29 mouse cellular contexts compared by ENCODE assay signal in genomic region chr8:77658356-77658755, GRCm38 (mm10). TPM values are rescaled to one million over a fixed set of nuclear protein-coding genes. Genes with fewer than 3 reads are reported as not detected.
DNase-seq lines count a peak whose midpoint lies in the region; ATAC-seq lines count a peak whose summit lies in the region.
"Had no signal": no experiment of that assay in that cellular context is flagged by ENCODE, and none has a peak within 500 bp of the region (broad histone marks: within the 10 kb centered on the region; RNA-seq: fewer than 3 reads in every experiment).

No protein-coding gene starts in this region.

- DNase-seq in forebrain, embryonic 10.5 days (ENCODE audit: extremely low spot score, low spot score): no peak
- peak; percentile 11 for DNase-seq in NIH3T3 (ENCODE audit: low read depth)
- DNase-seq in embryonic facial prominence, embryonic 11.5 days (ENCODE audit: low spot score): peak; percentile 43
- DNase-seq in left cerebral cortex, postnatal 10 days (ENCODE audit: extremely low spot score in 1 of 2, low spot score in 2 of 2): no peak
- DNase-seq: adrenal gland, postnatal 10 days; adrenal gland, postnatal 36 days; cerebellum, adult 11 months; cerebellum, adult 2 months; cerebellum, adult 9-11 months; cerebellum, postnatal 25 days; forebrain, postnatal 0 days; gastrocnemius, adult 2 months; gastrocnemius, postnatal 36 days; heart, postnatal 10 days; heart, postnatal 36 days; kidney, adult 11 months; kidney, adult 8-10 months had no signal

- H3K4me1 ChIP-seq in forebrain, embryonic 10.5 days: no peaks in the 10 kb centered on the region
- H3K4me1 ChIP-seq in forebrain, embryonic 13.5 days: no peaks in the 10 kb centered on the region
- H3K4me1 ChIP-seq in embryonic facial prominence, embryonic 11.5 days (ENCODE audit: control insufficient read depth, insufficient read depth, low read length): no peaks in the 10 kb centered on the region
- H3K4me1 ChIP-seq: heart, embryonic 12.5 days; heart, embryonic 15.5 days; hindbrain, embryonic 10.5 days; hindbrain, embryonic 13.5 days; intestine, embryonic 15.5 days had no signal

- WGBS in forebrain, embryonic 10.5 days: 72% methylated on average over 3 of the region's 3 CpGs
- WGBS in forebrain, embryonic 13.5 days: 90% methylated on average over 3 of the region's 3 CpGs
- 38% methylated on average over 3 of the region's 3 CpGs for WGBS in embryonic facial prominence, embryonic 11.5 days

- intact Hi-C loops in left cerebral cortex, postnatal 10 days (cut with DNase I): no loop called here

- no peak overlapping the region for H3K4me3 ChIP-seq in forebrain, embryonic 10.5 days
- H3K4me3 ChIP-seq in forebrain, embryonic 13.5 days: no peak overlapping the region
- H3K4me3 ChIP-seq in embryonic facial prominence, embryonic 11.5 days (ENCODE audit: low read depth, low read length): no peak overlapping the region
- H3K4me3 ChIP-seq: embryonic facial prominence, embryonic 13.5 days; erythroblast, embryonic 14.5 days; gastrocnemius, adult 2 months; heart, embryonic 12.5 days; heart, embryonic 15.5 days; hindbrain, embryonic 10.5 days; hindbrain, embryonic 13.5 days; intestine, embryonic 15.5 days had no signal

- H3K4me2 ChIP-seq in forebrain, embryonic 13.5 days: no peak overlapping the region
- no peak overlapping the region for H3K4me2 ChIP-seq in embryonic facial prominence, embryonic 11.5 days (ENCODE audit: low read depth, low read length)
- H3K4me2 ChIP-seq: embryonic facial prominence, embryonic 13.5 days; heart, embryonic 12.5 days; heart, embryonic 15.5 days; hindbrain, embryonic 13.5 days; intestine, embryonic 15.5 days had no signal

- H3K27me3 ChIP-seq in forebrain, embryonic 10.5 days (ENCODE audit: poor library complexity, severe bottlenecking): no peaks in the 10 kb centered on the region
- no peaks in the 10 kb centered on the region for H3K27me3 ChIP-seq in forebrain, embryonic 13.5 days
- no peaks in the 10 kb centered on the region for H3K27me3 ChIP-seq in embryonic facial prominence, embryonic 11.5 days (ENCODE audit: control insufficient read depth, insufficient read depth, low read length)
- H3K27me3 ChIP-seq: embryonic facial prominence, embryonic 13.5 days; heart, embryonic 12.5 days; heart, embryonic 15.5 days; hindbrain, embryonic 13.5 days; intestine, embryonic 15.5 days had no signal

- no peaks in the 10 kb centered on the region for H3K9me3 ChIP-seq in forebrain, embryonic 10.5 days
- no peaks in the 10 kb centered on the region for H3K9me3 ChIP-seq in forebrain, embryonic 13.5 days (replicated peaks)
- no peaks in the 10 kb centered on the region for H3K9me3 ChIP-seq in embryonic facial prominence, embryonic 11.5 days (replicated peaks; ENCODE audit: control insufficient read depth, low read length)
- H3K9me3 ChIP-seq: embryonic facial prominence, embryonic 13.5 days; heart, embryonic 12.5 days; heart, embryonic 15.5 days; hindbrain, embryonic 10.5 days; hindbrain, embryonic 13.5 days; intestine, embryonic 15.5 days had no signal

- ATAC-seq in forebrain, embryonic 13.5 days: no peak
- no peak for ATAC-seq in embryonic facial prominence, embryonic 11.5 days (replicated peaks; ENCODE audit: insufficient number of reproducible peaks, low FRiP score, low TSS enrichment, low read depth)
- ATAC-seq in cerebellum, adult (ENCODE audit: insufficient number of reproducible peaks, low FRiP score, low TSS enrichment): no peak
- ATAC-seq: forebrain, embryonic 14.5 days; forebrain, postnatal 0 days; hindbrain, embryonic 16.5 days; intestine, embryonic 15.5 days; Patski had no signal

- H3K9ac ChIP-seq in forebrain, embryonic 13.5 days: no peak overlapping the region
- H3K9ac ChIP-seq in embryonic facial prominence, embryonic 11.5 days (replicated peaks; ENCODE audit: low read length): no peak overlapping the region
- H3K9ac ChIP-seq: embryonic facial prominence, embryonic 13.5 days; forebrain, postnatal 0 days; heart, embryonic 12.5 days; heart, embryonic 15.5 days; hindbrain, embryonic 13.5 days; intestine, embryonic 15.5 days had no signal

- no peaks in the 10 kb centered on the region for H3K36me3 ChIP-seq in forebrain, embryonic 10.5 days (replicated peaks)
- H3K36me3 ChIP-seq in forebrain, embryonic 13.5 days (ENCODE audit: poor library complexity, severe bottlenecking): no peaks in the 10 kb centered on the region
- no peaks in the 10 kb centered on the region for H3K36me3 ChIP-seq in embryonic facial prominence, embryonic 11.5 days (replicated peaks; ENCODE audit: control insufficient read depth, insufficient read depth, low read depth, low read length)
- H3K36me3 ChIP-seq: heart, embryonic 15.5 days; hindbrain, embryonic 10.5 days; hindbrain, embryonic 13.5 days; intestine, embryonic 15.5 days had no signal

- H3K27ac ChIP-seq in forebrain, embryonic 10.5 days: peak overlapping the region; percentile 49; the same call in 1 of the 2 replicates
- H3K27ac ChIP-seq in forebrain, embryonic 13.5 days: no peak overlapping the region
- H3K27ac ChIP-seq in embryonic facial prominence, embryonic 11.5 days (replicated peaks; ENCODE audit: low read depth, low read length): 0 out of 2 replicates have a peak overlapping the region, but pooled peaks have one; percentile 8
- H3K27ac ChIP-seq: heart, embryonic 15.5 days; hindbrain, embryonic 10.5 days; hindbrain, embryonic 13.5 days; intestine, embryonic 15.5 days had no signal

RNA-seq across cellular contexts. Expression of gene Tmem184c, which starts 47.9 kb away (rescaled TPM):
- 44.3 and 47.2 TPM in 2 replicates for polyA plus RNA-seq in forebrain, embryonic 10.5 days (2016; fragmentation: Nextera tagmentation; extraction: Ambion mirVana)
- 56.1 and 57.0 TPM in 2 replicates for polyA plus RNA-seq in forebrain, embryonic 13.5 days (2015; fragmentation: Nextera tagmentation; extraction: Ambion mirVana)
- polyA plus RNA-seq in embryonic facial prominence, embryonic 11.5 days (2014; fragmentation: Nextera tagmentation; extraction: Ambion mirVana): 61.5 and 65.4 TPM in 2 replicates
- total RNA-seq in left cerebral cortex, postnatal 10 days (2021): 10 to 100 TPM; 55.4 to 55.5 TPM
- polyA plus RNA-seq: erythroblast, embryonic 14.5 days had no signal

Comparison
In these comparisons a context has a peak if more than half of its experiments do, and no peak if none do; other contexts are left out.
1. DNase-seq: peak in NIH3T3 (single experiment) and embryonic facial prominence, embryonic 11.5 days (single experiment); none in forebrain, embryonic 10.5 days (single experiment) and left cerebral cortex, postnatal 10 days (0 of 2).